Mouse (Mus musculus) CH12.LX (cell line): ENCODE data around the gene Aatf.

Experiments used
- CTCF ChIP-seq, 2 experiments: IDR thresholded peaks in 1 of 2; conservative IDR thresholded peaks in 1 of 2; 2 replicates each; pipeline ENCODE4 v1.5.1; 2011 to 2012; ENCODE audit warnings: low read depth in 2 of 2, low read length in 2 of 2, improper control_type of control experiment in 1 of 2, inconsistent platforms in 1 of 2, mild to moderate bottlenecking in 1 of 2, moderate library complexity in 1 of 2
- E2F4 ChIP-seq: IDR thresholded peaks from 2 replicates; pipeline ENCODE4 v1.6.1; 2011; ENCODE audit warnings: low read depth, low read length, improper control_type of control experiment; ENCODE audit not compliant: insufficient replicate concordance
- EP300 ChIP-seq: IDR thresholded peaks from 2 replicates; pipeline ENCODE4 v1.6.1; 2011; ENCODE audit warnings: low read length, improper control_type of control experiment
- ETS1 ChIP-seq: conservative IDR thresholded peaks from 2 replicates; pipeline ENCODE4 v1.6.1; 2012; ENCODE audit warnings: low read depth, mild to moderate bottlenecking, inconsistent platforms, low read length, improper control_type of control experiment, moderate library complexity
- GABPA ChIP-seq: IDR thresholded peaks from 2 replicates; pipeline ENCODE4 v1.6.1; 2012; ENCODE audit warnings: low read depth, low read length, improper control_type of control experiment, inconsistent platforms; ENCODE audit not compliant: insufficient replicate concordance
- NELFE ChIP-seq: IDR thresholded peaks from 2 replicates; pipeline ENCODE4 v1.6.1; 2011; ENCODE audit warnings: low read depth, low read length, improper control_type of control experiment
- POLR2A ChIP-seq: IDR thresholded peaks from 2 replicates; pipeline ENCODE4 v1.6.1; 2011; ENCODE audit warnings: low read depth, mild to moderate bottlenecking, improper control_type of control experiment, low read length
- POLR2AphosphoS2 ChIP-seq: IDR thresholded peaks from 2 replicates; pipeline ENCODE4 v1.6.1; 2011; ENCODE audit warnings: low read depth, low read length, improper control_type of control experiment
- TCF12 ChIP-seq: IDR thresholded peaks from 2 replicates; pipeline ENCODE4 v1.6.1; 2014; ENCODE audit warnings: low read depth, mild to moderate bottlenecking, inconsistent platforms, low read length, improper control_type of control experiment

GRCm38 (mm10) chr11:84453901-84454300 is 59.4 kb downstream of the Aatf start:
- TF ChIP-seq NELFE: no peak
- no peak for TF ChIP-seq CTCF (conservative IDR thresholded peaks at IDR 0.05 in 1 of 2, IDR thresholded peaks at IDR 0.05 in 1 of 2; ENCODE audit: low read depth in 2 of 2, low read length in 2 of 2)
- TF ChIP-seq E2F4: no peak
- TF ChIP-seq POLR2AphosphoS2: no peak
- TF ChIP-seq GABPA: no peak
- no peak for TF ChIP-seq POLR2A
- TF ChIP-seq TCF12: no peak
- no peak for TF ChIP-seq EP300
- no peak for TF ChIP-seq ETS1
